ENCODE assay signal across 8 mouse cellular contexts in the genomic region with DNA sequence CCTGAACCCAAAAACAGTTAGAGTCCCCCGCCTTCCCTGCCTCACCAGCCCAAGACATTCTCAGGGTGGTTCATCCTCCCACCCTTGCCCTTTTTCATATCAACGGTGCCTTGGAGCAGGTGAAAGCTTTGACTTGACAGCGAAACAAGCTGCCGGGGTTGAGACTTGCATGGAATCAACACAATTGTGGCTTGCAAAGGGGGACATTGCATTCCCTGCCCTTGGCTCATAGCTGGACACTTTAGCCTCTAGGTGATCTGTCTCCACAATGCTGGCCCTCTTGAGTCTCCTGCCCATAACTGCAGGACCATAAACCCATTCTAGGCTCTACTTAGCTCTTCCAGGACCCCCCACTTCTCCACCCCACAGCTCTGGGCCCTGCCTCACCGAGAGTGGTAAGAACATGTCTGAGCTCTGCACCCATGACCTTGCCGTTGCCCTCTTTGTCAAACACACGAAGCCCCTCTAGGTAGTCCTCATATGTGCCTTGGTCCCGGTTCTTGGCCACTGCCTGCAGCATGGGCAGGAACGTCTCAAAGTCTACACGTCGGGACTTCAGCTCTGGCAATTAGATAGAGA. TPM values are rescaled to one million over a fixed set of nuclear protein-coding genes. Genes with fewer than 3 reads are reported as not detected.
DNase-seq lines count a peak whose midpoint lies in the region; ATAC-seq and TF ChIP-seq lines count a peak whose summit lies in the region.

No protein-coding gene starts in this region.

- H3K4me2 ChIP-seq in forebrain, embryonic 11.5 days (ENCODE audit: low read depth, low read length, severe bottlenecking): peak overlapping the region; percentile 73
- H3K4me2 ChIP-seq in liver, embryonic 12.5 days: peak overlapping the region; percentile 92

- peak overlapping the region; percentile 75 for H3K9ac ChIP-seq in forebrain, embryonic 11.5 days (ENCODE audit: low read length)
- peak overlapping the region; percentile 88 for H3K9ac ChIP-seq in liver, embryonic 12.5 days

- no peaks in the 10 kb centered on the region for H3K27me3 ChIP-seq in forebrain, embryonic 11.5 days (ENCODE audit: control insufficient read depth, insufficient read depth, low read length)
- no peaks in the 10 kb centered on the region for H3K27me3 ChIP-seq in liver, embryonic 12.5 days (replicated peaks)

- peak overlapping the region; percentile 98 for H3K4me3 ChIP-seq in gastrocnemius, adult 2 months
- peak overlapping the region; percentile 78 for H3K4me3 ChIP-seq in forebrain, embryonic 11.5 days (ENCODE audit: low read depth, low read length)
- H3K4me3 ChIP-seq in liver, embryonic 12.5 days: peak overlapping the region; percentile 86

- no peak for DNase-seq in gastrocnemius, adult 2 months
- no peak for DNase-seq in gastrocnemius, postnatal 4 days (ENCODE audit: low spot score in 2 of 2)
- peak; percentile 62 for DNase-seq in 3T3-L1 (ENCODE audit: low read depth, low spot score)
- DNase-seq in forebrain, embryonic 11.5 days (ENCODE audit: low spot score): no peak
- no peak for DNase-seq in adrenal gland, adult 8-10 months
- no peak for DNase-seq in right cerebral cortex, postnatal 25 days
- no peak for DNase-seq in spleen, adult 18-20 months

- H3K36me3 ChIP-seq in forebrain, embryonic 11.5 days (ENCODE audit: control insufficient read depth, insufficient read depth, low read length): peaks cover 6% of the 10 kb centered on the region; the same call in 1 of the 2 replicates
- peaks cover 27% of the 10 kb centered on the region for H3K36me3 ChIP-seq in liver, embryonic 12.5 days

- intact Hi-C loops in gastrocnemius, adult 2 months (cut with DNase I): loop anchor here (5.0 kb wide), 1 partner anchor 33 kb away; a partner anchor contains a TSS

- peak overlapping the region; percentile 100 for H3K27ac ChIP-seq in gastrocnemius, adult 2 months
- peak overlapping the region; percentile 78; the same call in 1 of the 2 replicates for H3K27ac ChIP-seq in forebrain, embryonic 11.5 days (ENCODE audit: low read depth, low read length)
- H3K27ac ChIP-seq in liver, embryonic 12.5 days: peak overlapping the region; percentile 90

- TF ChIP-seq CTCF in gastrocnemius, adult 2 months (IDR thresholded peaks at IDR 0.05): no peak

- ATAC-seq in forebrain, embryonic 11.5 days (replicated peaks; ENCODE audit: low FRiP score): no peak
- ATAC-seq in liver, embryonic 12.5 days: no peak

- peaks cover 13% of the 10 kb centered on the region for H3K4me1 ChIP-seq in forebrain, embryonic 11.5 days (replicated peaks; ENCODE audit: control insufficient read depth, insufficient read depth, low read length)
- peaks cover 64% of the 10 kb centered on the region for H3K4me1 ChIP-seq in liver, embryonic 12.5 days

- no peaks in the 10 kb centered on the region for H3K9me3 ChIP-seq in forebrain, embryonic 11.5 days (ENCODE audit: control insufficient read depth, low read length)
- no peaks in the 10 kb centered on the region for H3K9me3 ChIP-seq in liver, embryonic 12.5 days (replicated peaks)

- 67% methylated on average over 11 of the region's 11 CpGs for WGBS in forebrain, embryonic 11.5 days
- WGBS in liver, embryonic 12.5 days (ENCODE audit: insufficient replicate concordance): 38% methylated on average over 11 of the region's 11 CpGs

RNA-seq across cellular contexts. Expression of a gene that starts 0.8 kb away (rescaled TPM):
- 100 to 1,000 TPM; 171 to 179 TPM for total RNA-seq in gastrocnemius, adult 2 months (2021)
- total RNA-seq in gastrocnemius, postnatal 4 days (2021): 100 to 1,000 TPM; 485 to 542 TPM
- polyA plus RNA-seq in forebrain, embryonic 11.5 days (2014; fragmentation: Nextera tagmentation; extraction: Ambion mirVana): 620 and 659 TPM in 2 replicates
- polyA plus RNA-seq in liver, embryonic 12.5 days (2016; fragmentation: Nextera tagmentation; extraction: Ambion mirVana): 533 and 540 TPM in 2 replicates
- total RNA-seq in adrenal gland, adult 8-10 months (2022): 100 to 1,000 TPM; 760 to 841 (median 820) TPM

RNA-seq across cellular contexts. Expression of a gene that starts 3.7 kb away (rescaled TPM):
- total RNA-seq in gastrocnemius, adult 2 months (2021): 10 to 100 TPM in 1 of 2 experiments, 1 to 10 TPM in 1; 6.5 to 17.8 TPM
- 100 to 1,000 TPM; 119 to 139 TPM for total RNA-seq in gastrocnemius, postnatal 4 days (2021)
- 3.0 and 3.4 TPM in 2 replicates for polyA plus RNA-seq in forebrain, embryonic 11.5 days (2014; fragmentation: Nextera tagmentation; extraction: Ambion mirVana)
- 1.3 and 1.6 TPM in 2 replicates for polyA plus RNA-seq in liver, embryonic 12.5 days (2016; fragmentation: Nextera tagmentation; extraction: Ambion mirVana)
- 10 to 100 TPM in 2 of 4 experiments, 1 to 10 TPM in 2; 4.8 to 11.6 (median 7.9) TPM for total RNA-seq in adrenal gland, adult 8-10 months (2022)

RNA-seq across cellular contexts. Expression of a gene that starts 30.9 kb away (rescaled TPM):
- 10 to 100 TPM; 13.7 to 14.3 TPM for total RNA-seq in gastrocnemius, adult 2 months (2021)
- total RNA-seq in gastrocnemius, postnatal 4 days (2021): 10 to 100 TPM; 49.6 to 50.5 TPM
- 15.2 and 18.1 TPM in 2 replicates for polyA plus RNA-seq in forebrain, embryonic 11.5 days (2014; fragmentation: Nextera tagmentation; extraction: Ambion mirVana)
- polyA plus RNA-seq in liver, embryonic 12.5 days (2016; fragmentation: Nextera tagmentation; extraction: Ambion mirVana): 15.0 and 16.0 TPM in 2 replicates
- 10 to 100 TPM; 22.8 to 44.9 (median 33.2) TPM for total RNA-seq in adrenal gland, adult 8-10 months (2022)

RNA-seq across cellular contexts. Expression of a gene that starts 35.7 kb away (rescaled TPM):
- 10 to 100 TPM; 46.5 to 53.2 TPM for total RNA-seq in gastrocnemius, adult 2 months (2021)
- total RNA-seq in gastrocnemius, postnatal 4 days (2021): 10 to 100 TPM; 90.8 to 91.2 TPM
- polyA plus RNA-seq in forebrain, embryonic 11.5 days (2014; fragmentation: Nextera tagmentation; extraction: Ambion mirVana): 139 and 144 TPM in 2 replicates
- 34.9 and 40.3 TPM in 2 replicates for polyA plus RNA-seq in liver, embryonic 12.5 days (2016; fragmentation: Nextera tagmentation; extraction: Ambion mirVana)
- total RNA-seq in adrenal gland, adult 8-10 months (2022): 100 to 1,000 TPM; 103 to 155 (median 127) TPM

RNA-seq across cellular contexts. Expression of a gene that starts 52.8 kb away (rescaled TPM):
- total RNA-seq in gastrocnemius, adult 2 months (2021): 1 to 10 TPM; 4.2 to 6.5 TPM
- total RNA-seq in gastrocnemius, postnatal 4 days (2021): 1 to 10 TPM; 6.7 to 9.9 TPM
- 16.3 and 17.5 TPM in 2 replicates for polyA plus RNA-seq in forebrain, embryonic 11.5 days (2014; fragmentation: Nextera tagmentation; extraction: Ambion mirVana)
- polyA plus RNA-seq in liver, embryonic 12.5 days (2016; fragmentation: Nextera tagmentation; extraction: Ambion mirVana): 7.7 and 8.1 TPM in 2 replicates
- total RNA-seq in adrenal gland, adult 8-10 months (2022): 10 to 100 TPM; 12.9 to 15.0 (median 13.6) TPM

Comparison
In these comparisons a context has a peak if more than half of its experiments do, and no peak if none do; other contexts are left out.
1. RNA of a gene that starts 3.7 kb away (total RNA-seq): 119 to 139 TPM in gastrocnemius, postnatal 4 days; 6.5 to 17.8 TPM in gastrocnemius, adult 2 months and 4.8 to 11.6 TPM in adrenal gland, adult 8-10 months; every median in the first group is over 4 times any median in the second.
2. Peak in every context shown above with its lines, with median percentiles within 50 percentile points of each other: H3K27ac ChIP-seq and H3K4me3 ChIP-seq.